Mouse (Mus musculus) small intestine, adult 2 months (tissue): Measurements from ENCODE around the gene Rnf141.

Source experiments
- CTCF ChIP-seq: fragments of 200-500 bp; IDR thresholded peaks from 2 replicates; pipeline ENCODE4 v1.5.1; 2012; ENCODE audit warnings: low read depth, mild to moderate bottlenecking, control low read depth, inconsistent platforms, low read length, moderate library complexity, mixed read lengths; ENCODE audit not compliant: insufficient replicate concordance, insufficient read length; ENCODE audit errors: extremely low read depth
- POLR2A ChIP-seq: fragments of 200-500 bp; IDR thresholded peaks from 2 replicates; pipeline ENCODE4 v1.6.1; 2012; ENCODE audit warnings: low read depth, mild to moderate bottlenecking, control low read depth, inconsistent platforms, low read length, moderate library complexity

- no peak for TF ChIP-seq POLR2A
- TF ChIP-seq CTCF, result no peak
Measured at GRCm38 (mm10) chr7:110797722-110798409, 46.4 kb downstream of the Rnf141 start.
